Mouse (Mus musculus) mouse embryonic stem cell (cell line): ENCODE measurements around the gene Ermard.
"Not testable (repeated sequence)": the region's sequence is repeated elsewhere in the genome, so short reads cannot be mapped to it uniquely, and the experiment has no call there.

ENCODE experiments used
- in situ Hi-C, 2 experiments: fragments of 300-500 bp; cut with MboI; formaldehyde crosslinking; loops; 1 replicate in 1 of 2; 3 replicates in 1 of 2; pipeline ENCODE4 v1.14.3; 2019 to 2020; ENCODE audit warnings: low sequenced_read_pairs in 2 of 2, low pct_unique_long_range_greater_than_20kb in 1 of 2, mixed read lengths in 1 of 2; ENCODE audit not compliant: unreplicated experiment in 1 of 2

The Ermard gene

GRCm38 (mm10) chr17:15041175-15041729 lies at the start of gene Ermard, which contains the start of the genes Tcte3 and Gm3448:
Ermard (plus strand) TSS chr17:15041208.
Tcte3 (minus strand) TSS chr17:15041488.
Gm3448 (minus strand) TSS chr17:15041537.
- in situ Hi-C loops: not testable (repeated sequence)

GRCm38 (mm10) chr17:14992522-14993138 lies 48.4 kb upstream of the Ermard start:
- in situ Hi-C loops: not testable (repeated sequence)

- in situ Hi-C loops: not testable (repeated sequence)
Measured at GRCm38 (mm10) chr17:14993139-14993832, 47.7 kb upstream of the Ermard start.

- in situ Hi-C loops: not testable (repeated sequence)
Measured at GRCm38 (mm10) chr17:14994140-14994539, 46.9 kb upstream of the Ermard start.

GRCm38 (mm10) chr17:15000047-15000446 lies 41.0 kb upstream of the Ermard start:
- in situ Hi-C loops: not testable (repeated sequence)

GRCm38 (mm10) chr17:15009088-15009487 lies 31.9 kb upstream of the Ermard start:
- in situ Hi-C loops: not testable (repeated sequence)

- in situ Hi-C loops: not testable (repeated sequence)
Measured at GRCm38 (mm10) chr17:15009706-15010413, 31.1 kb upstream of the Ermard start, which contains the start of gene Gm3435. Gm3435 (plus strand) TSS chr17:15010176.

GRCm38 (mm10) chr17:15021503-15022220 lies 19.3 kb upstream of the Ermard start:
- in situ Hi-C loops: not testable (repeated sequence)

- in situ Hi-C loops: not testable (repeated sequence)
Measured at GRCm38 (mm10) chr17:15023878-15024492, 17.0 kb upstream of the Ermard start.

GRCm38 (mm10) chr17:15024502-15025193 lies 16.4 kb upstream of the Ermard start:
- in situ Hi-C loops: not testable (repeated sequence)

- in situ Hi-C loops: not testable (repeated sequence)
Measured at GRCm38 (mm10) chr17:15025513-15025912, 15.5 kb upstream of the Ermard start.

GRCm38 (mm10) chr17:15031414-15031813 lies 9.6 kb upstream of the Ermard start:
- in situ Hi-C loops: not testable (repeated sequence)

- in situ Hi-C loops: not testable (repeated sequence)
Measured at GRCm38 (mm10) chr17:15040455-15040854, 553 bp upstream of the Ermard start.

GRCm38 (mm10) chr17:15050338-15050737 lies 9.3 kb downstream of the Ermard start:
- in situ Hi-C loops: loop anchor here (25.0 kb wide), 2 partner anchors 337 to 412 kb away; partner anchors contain the start of genes Dll1 (in 1 of the 2) and Fam120b (in 1 of the 2)

GRCm38 (mm10) chr17:15052766-15053165 lies 11.8 kb downstream of the Ermard start:
- in situ Hi-C loops: loop anchor here (25.0 kb wide), 2 partner anchors 335 to 410 kb away; partner anchors contain the start of genes Dll1 (in 1 of the 2) and Fam120b (in 1 of the 2)

GRCm38 (mm10) chr17:15053183-15053828 lies 12.3 kb downstream of the Ermard start:
- in situ Hi-C loops: loop anchor here (25.0 kb wide), 2 partner anchors 334 to 409 kb away; partner anchors contain the start of genes Dll1 (in 1 of the 2) and Fam120b (in 1 of the 2)
